Mouse (Mus musculus) activated CD4-positive, CD25-positive, alpha-beta regulatory T cell, adult 9 weeks (primary cell): ENCODE data around the gene Ppp5c. TPM values are rescaled to one million over a fixed set of nuclear protein-coding genes. Genes with fewer than 3 reads are reported as not detected.

ENCODE experiments used
- polyA plus RNA-seq: library from polyadenylated mRNA; unstranded; fragments of 100-300 nt; shearing (Covaris generic); gene quantifications from one replicate; pipeline ENCODE4 v1.2.1, GENCODE M21; 2017

The Ppp5c gene
- 118 TPM for polyA plus RNA-seq

DNA sequence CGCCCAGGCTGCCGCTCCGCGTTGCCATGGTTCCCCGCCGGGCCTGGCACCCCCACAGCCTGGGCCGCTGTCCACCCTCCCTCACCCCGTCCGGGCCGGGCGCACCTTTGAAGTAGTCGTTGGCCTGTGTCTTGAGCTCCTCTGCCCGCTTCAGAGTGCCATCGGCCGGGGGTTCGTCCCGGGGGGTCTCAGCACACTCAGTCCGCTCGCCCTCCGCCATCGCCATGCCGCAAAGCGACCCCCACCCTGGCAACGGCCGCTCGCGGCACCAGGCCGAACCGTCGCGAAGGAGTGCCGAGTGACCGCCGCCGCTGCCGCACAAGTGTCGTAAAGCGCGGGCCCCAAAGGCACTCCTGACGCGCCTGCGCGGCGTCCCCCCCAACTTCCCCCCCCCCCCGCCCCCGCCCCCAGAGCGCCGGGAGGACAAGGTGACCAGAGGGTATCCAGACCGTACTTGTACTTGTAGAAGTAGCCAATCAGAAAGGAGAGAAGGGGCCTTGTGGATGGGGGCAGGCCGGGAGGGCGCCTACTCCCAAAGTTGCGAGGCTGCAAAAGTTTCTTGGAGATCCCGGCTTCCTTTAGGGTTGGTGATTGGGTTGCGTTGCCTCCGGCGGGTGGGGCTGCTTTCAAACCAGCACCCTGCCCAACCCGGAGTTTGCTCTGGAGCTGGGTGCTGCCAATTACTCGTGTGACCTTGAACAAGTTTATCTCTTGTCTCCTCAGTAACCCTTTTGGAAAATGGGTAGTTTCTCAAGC lies at the start of gene Ppp5c:
TSS of gene Ppp5c (minus strand) at position 337 of the 756 bp plus-strand sequence.

DNA sequence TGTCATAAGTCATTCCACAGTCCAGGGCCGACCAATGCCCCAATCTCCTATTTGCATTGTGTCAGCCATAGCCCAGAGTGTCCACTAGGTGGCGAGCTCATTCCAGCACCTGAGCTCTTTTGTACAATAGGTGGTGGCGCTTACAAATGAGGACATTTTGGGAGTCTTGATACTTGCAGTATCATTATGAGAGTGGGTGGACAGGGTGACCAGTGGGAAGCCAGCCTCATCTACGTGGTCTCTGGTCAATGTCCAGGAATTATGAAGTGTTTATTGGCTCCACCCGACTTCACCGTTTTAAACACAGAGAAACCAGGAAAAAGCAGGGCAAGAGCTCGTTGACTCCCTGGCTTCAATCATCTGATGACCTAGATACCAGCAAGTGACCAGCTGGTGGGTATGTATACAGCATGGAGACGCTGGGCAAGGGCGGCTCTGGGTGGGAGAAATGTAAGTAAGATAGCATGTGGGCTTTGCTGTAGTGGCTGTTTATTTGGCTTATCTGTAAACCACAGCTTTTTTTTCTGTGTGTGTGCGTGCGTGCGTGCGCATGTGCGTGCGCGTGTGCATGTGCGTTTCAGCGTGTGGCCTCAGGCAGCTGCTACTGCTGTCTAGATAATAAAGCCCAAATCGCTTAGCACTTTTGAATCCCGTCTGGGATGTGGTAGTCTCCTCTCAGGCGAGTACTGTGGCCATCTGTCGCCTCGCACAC lies 46.3 kb upstream of the Ppp5c start, which contains the start of gene Psg16:
TSS of gene Psg16 (plus strand) at position 137 of the 712 bp plus-strand sequence.

DNA sequence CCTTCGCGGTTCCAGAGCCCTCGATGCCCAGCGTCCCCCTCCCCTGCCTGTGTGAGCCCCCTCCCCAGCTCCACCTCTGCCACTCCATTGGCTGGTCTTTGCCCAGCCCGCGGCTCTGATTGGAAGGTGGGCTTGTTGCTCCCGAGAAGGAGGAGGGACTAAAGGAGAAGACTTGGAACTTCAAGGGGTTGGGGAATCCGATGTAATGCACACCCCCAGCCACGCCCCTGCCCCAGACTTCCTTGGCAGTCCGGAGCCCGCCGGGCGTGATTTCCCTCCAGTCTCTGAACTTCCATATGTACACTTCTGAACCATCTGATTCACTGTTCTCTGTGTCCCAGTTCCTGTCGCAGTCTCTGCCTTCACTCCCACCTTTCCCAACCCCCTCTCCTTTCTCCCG lies 34.7 kb upstream of the Ppp5c start, which contains the start of gene Hif3a:
TSS of gene Hif3a (minus strand) at position 39 of the 400 bp plus-strand sequence.

DNA sequence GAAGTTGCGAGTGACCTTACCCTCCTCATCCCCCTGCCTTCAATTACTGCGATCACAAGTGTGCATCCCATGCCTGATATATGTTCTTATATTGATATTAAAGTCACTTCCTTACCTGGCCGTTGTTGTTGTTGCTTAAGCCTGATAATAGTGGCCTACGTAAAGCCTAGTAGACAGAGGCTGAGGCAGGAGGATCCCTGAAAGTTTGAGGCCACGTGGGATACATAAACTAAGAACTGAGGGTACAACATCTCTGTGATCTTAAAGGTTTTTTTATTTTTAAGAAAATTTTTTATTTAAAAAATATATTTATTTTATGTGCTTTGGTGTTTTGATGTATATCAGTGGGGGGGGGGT lies 35.3 kb downstream of the Ppp5c start, which contains the start of gene Ccdc8:
TSS of gene Ccdc8 (plus strand) at position 258 of the 357 bp plus-strand sequence.

DNA sequence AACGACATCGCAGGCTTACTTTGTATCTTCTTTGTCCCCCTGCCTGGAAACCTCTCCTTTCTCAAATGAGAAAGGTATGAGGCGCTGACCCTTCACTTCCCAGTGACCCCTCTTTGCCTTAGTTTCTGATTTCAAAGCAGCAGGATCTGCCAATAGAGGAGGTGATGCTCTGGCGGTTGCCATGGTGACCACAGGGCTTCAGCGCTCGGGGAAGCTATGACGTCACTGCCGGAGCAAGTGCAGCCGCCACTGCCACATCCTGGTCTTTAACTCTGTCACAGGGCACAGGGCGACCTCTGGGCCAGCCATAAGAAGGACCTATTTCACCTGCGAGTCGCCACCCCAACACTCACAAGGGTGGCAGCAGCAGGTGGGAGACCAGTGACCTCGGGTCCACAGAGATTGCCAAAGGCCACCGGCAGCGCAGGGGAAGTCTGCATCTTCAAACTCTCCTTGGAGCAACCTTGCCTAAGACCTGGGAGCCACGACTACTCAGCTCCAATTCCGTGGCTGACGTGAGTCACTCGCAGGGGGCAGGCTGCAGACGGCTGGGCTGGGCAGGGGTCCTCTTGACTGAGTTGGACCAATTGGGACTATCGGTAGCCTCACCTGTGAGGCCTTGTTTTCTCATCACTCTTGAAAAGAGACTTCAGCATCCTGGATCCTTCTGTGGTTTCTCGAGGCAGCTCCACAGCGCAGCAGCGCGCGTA lies 44.7 kb downstream of the Ppp5c start, which contains the start of gene Gm42372:
TSS of gene Gm42372 (plus strand) at position 228 of the 710 bp plus-strand sequence.

DNA sequence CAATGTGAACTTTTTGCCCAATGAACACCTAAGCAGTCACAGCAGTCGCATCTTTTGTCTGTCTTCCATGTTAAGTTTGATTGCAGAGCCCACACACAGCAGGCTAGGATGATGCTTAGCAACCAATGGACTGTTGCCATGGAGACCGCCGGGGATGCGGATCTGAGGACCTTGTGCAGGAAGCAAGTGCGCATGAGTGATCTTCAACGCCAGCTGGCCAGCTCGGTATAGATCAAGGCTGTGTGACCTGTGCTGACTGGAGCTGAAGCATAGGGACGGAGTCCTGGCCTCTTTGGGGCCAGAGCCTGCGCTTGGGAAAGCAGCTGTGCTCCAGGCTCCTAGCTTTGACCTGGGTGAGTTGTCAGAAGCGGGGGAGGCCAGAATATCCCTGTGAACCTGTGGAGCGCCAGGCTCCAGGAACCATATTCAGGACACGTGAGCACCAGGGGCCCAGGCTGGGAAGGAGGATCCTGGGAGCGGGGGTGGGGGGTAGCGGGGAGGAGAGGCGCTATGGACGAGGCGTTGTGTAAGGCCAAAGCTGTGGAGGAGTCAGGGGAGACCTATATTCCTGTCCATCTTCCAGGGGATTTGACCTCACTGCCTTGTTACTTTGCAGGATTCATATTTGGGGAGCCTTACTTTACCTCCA lies 68.1 kb downstream of the Ppp5c start, which contains the start of gene Pnmal1:
TSS of gene Pnmal1 (plus strand) at position 141 of the 649 bp plus-strand sequence.

Other genes with a start within 250 kb of the Ppp5c start
- 91.9 TPM for gene Slc1a5, start 246.6 kb downstream of the Ppp5c start, polyA plus RNA-seq
- gene Strn4, start 212.0 kb downstream of the Ppp5c start, polyA plus RNA-seq = 20.8 TPM
- 5.1 TPM for gene Fkrp, start 211.2 kb downstream of the Ppp5c start, polyA plus RNA-seq
- gene Prkd2, start 185.0 kb downstream of the Ppp5c start, polyA plus RNA-seq = 239 TPM
- gene Dact3, start 152.6 kb downstream of the Ppp5c start, polyA plus RNA-seq = not detected
- gene Gng8, start 136.1 kb downstream of the Ppp5c start, polyA plus RNA-seq = not detected
- gene Ptgir, start 121.4 kb downstream of the Ppp5c start, polyA plus RNA-seq = 7.0 TPM
- 91.2 TPM for gene Calm3, start 103.8 kb downstream of the Ppp5c start, polyA plus RNA-seq
- not detected for gene Pnmal2, start 83.2 kb downstream of the Ppp5c start, polyA plus RNA-seq
- 0.06 TPM for gene Pnmal1, start 68.2 kb downstream of the Ppp5c start, polyA plus RNA-seq
- gene Gm42372, start 44.8 kb downstream of the Ppp5c start, polyA plus RNA-seq = 4.5 TPM
- gene Ccdc8, start 35.2 kb downstream of the Ppp5c start, polyA plus RNA-seq = not detected
- 1.4 TPM for gene Hif3a, start 34.5 kb upstream of the Ppp5c start, polyA plus RNA-seq
- 1.1 TPM for gene Psg16, start 46.1 kb upstream of the Ppp5c start, polyA plus RNA-seq
- not detected for gene Ceacam3, start 122.4 kb upstream of the Ppp5c start, polyA plus RNA-seq
- not detected for gene Psg29, start 175.6 kb upstream of the Ppp5c start, polyA plus RNA-seq